Mouse (Mus musculus) monocyte, adult 2 months (primary cell): ENCODE results near the gene Thbs3.
"Not testable (repeated sequence)": the region's sequence is repeated elsewhere in the genome, so short reads cannot be mapped to it uniquely, and the experiment has no call there.

Experiments used
- DNase-seq, 2 experiments: peaks; one replicate each; pipeline ENCODE4 v3.0.0; 2022; ENCODE audit warnings: low spot score in 2 of 2, low read depth in 1 of 2

The Thbs3 gene

GRCm38 (mm10) chr3:89195979-89196877 lies 18.8 kb upstream of the Thbs3 start:
- peak; percentile 42 to 60 for DNase-seq

DNA sequence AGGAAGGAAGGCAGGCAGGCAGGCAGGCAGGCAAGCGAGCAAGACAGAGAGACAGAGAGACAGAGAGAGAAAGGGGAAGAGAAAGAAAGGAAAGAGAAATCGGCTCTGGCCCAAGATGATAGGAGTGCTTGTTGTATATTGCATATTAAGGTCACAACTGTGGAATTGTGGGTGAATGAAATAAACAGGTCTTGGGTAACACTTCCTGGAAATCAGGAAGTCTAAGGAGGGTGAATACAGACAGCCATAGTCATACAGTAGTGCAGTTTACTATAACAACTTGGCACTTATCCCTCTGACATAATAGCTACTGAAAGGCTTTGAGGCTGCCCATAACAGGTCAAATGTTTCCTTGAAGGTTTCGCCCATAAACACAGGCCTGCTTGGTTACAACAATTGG lies 15.1 kb upstream of the Thbs3 start:
- no peak for DNase-seq

DNA sequence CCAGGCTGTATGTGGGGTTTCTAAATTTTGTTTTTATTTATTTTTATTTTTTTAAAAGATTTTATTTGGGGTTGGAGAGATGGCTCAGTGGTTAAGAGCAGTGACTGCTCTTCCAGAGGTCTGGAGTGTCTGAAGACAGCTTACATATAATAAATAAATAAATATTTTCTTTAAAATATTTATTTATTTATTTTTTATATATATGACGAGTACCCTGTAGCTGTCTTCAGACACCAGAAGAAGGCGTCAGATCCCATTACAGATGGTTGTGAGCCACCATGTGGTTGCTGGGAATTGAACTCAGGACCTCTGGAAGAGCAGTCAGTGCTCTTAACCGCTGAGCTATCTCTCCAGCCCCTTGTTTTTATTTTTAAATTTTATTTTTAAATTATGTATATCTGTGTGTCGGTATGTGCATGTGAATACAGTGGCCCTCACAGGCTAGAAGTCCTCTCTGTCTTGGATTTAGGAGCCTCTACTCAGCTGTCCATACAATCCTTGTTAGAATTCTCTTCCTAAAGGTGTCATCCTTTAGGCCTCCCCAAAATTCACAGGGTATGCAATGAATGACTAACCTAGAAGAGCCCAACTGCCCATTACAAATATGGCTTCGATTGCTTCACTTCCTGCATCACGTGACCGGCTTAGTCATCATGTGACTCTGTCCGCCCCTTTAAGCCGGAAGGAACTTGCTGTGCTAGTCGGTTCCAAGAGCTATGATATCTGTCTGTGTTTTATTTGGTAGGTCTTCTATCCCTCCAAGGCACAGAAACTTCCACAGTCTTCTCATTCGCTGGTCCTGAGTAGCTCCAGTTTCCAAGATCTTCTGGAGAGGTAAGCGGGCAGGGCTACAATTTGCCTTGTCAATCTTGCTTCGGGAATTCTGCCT lies 12.5 kb upstream of the Thbs3 start, which contains the start of gene Gba:
TSS of gene Gba (plus strand) at position 676 of the 889 bp plus-strand sequence.
- DNase-seq = peak; percentile 57 to 77

- no peak for DNase-seq
Observed at GRCm38 (mm10) chr3:89203142-89203514, 11.9 kb upstream of the Thbs3 start.

GRCm38 (mm10) chr3:89206079-89206478 lies 8.9 kb upstream of the Thbs3 start:
- DNase-seq = no peak

- no peak for DNase-seq
Observed at GRCm38 (mm10) chr3:89206695-89207094, 8.3 kb upstream of the Thbs3 start.

GRCm38 (mm10) chr3:89208075-89208657 lies 6.8 kb upstream of the Thbs3 start:
- DNase-seq = no peak

GRCm38 (mm10) chr3:89208736-89209135 lies 6.2 kb upstream of the Thbs3 start:
- no peak for DNase-seq

DNA sequence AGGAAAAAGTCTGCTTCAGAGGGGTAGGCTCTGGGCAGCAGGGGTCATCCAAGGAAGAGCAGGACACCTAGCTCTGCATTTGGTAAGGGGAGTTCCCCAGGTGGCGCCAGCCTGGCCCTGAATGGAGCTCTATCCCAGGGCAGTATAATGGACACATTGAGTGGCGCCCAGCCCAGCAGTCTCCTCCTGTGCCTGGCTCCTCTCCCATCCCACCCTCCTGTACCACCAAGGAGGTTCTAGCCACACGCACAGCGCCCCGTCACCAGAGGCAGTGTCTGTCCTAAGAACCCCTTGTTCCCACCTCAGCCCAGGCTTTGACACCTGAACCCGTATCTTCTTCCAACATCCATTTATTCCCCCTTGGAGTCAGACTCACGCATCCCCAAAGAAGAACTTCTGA lies 5.2 kb upstream of the Thbs3 start:
- DNase-seq = no peak

GRCm38 (mm10) chr3:89210162-89210561 lies 4.8 kb upstream of the Thbs3 start:
- no peak for DNase-seq

DNA sequence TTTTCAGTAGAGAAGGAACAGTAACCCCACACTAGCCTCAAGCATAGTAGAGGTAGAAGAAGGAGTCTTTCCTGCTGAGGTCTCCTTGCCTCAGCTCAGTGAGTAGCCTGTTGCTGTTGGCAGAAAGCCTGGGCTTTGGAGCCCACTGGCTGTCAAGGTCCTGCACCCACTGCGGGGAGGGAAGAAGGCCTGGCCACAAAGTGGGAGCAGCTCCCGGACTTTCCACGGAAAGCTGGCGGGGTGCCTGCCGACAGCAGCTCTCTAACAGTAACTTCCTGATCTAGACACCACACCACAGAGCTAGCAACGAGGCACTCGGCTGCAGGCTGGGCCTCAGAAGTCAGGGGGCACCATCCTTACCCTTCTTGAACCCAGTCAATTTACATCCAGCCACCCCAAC lies 4.2 kb upstream of the Thbs3 start:
- no peak for DNase-seq

DNA sequence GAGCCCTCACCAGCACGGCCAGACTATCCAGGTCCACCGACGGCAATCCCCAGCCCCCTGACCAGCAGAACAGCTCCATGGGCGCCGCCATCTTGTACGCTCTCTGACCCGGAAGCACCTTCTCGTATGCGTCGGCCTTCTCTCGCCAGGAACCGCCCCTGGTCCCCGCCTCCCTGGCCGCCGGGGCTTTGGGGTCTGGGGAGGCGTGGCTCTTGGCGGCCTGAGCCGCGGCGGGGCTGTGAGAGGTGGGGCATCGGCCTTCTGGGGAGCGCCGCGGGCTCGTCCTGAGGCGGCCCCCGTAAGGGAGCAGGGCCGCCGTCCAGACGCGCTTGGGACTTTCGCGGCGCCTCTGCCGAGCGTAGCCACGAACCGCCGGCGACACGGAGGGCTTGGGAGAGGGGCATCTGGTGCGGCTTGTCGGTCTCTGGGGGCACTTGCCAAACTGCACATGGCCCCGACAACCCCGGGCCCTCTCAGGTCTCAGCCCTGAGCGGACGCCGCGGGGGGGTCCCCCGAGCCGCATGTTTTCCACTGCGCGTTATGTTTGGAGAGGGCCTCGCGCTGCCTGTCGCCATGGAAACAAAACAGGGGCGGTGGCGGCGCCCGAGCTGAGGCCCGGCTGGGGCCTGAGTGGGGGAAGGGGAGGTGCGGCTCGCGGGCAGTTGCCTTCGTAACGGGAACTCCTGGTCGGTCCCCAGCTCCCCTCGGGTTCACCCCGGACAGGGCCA lies 1.0 kb upstream of the Thbs3 start:
- peak; percentile 83 to 92 for DNase-seq

- peak in 1 of 2 experiments; percentile 69 for DNase-seq
Observed at GRCm38 (mm10) chr3:89215853-89216252, 873 bp downstream of the Thbs3 start.

GRCm38 (mm10) chr3:89216407-89216806 lies 1.4 kb downstream of the Thbs3 start:
- not testable (repeated sequence) for DNase-seq

DNA sequence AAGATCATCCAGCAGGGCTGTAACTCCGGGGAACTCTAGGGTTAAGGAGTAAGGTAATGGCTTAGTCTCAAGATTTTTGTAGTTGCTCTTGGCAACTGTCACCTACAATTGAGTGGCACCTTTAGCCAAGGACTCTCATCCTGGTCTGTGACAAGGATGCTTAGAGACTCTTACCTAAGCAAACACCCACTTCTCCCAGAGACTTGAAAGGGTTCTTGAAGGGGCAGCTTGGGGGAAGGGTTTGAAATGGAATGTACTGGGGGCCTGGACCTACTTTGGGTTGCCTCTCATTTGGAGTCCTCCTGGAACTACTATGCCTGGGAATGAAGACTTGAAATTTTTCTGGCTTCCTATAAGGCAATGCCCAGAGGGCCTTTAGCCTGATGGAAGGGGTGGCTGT lies 3.3 kb downstream of the Thbs3 start:
- DNase-seq = no peak

GRCm38 (mm10) chr3:89219546-89219945 lies 4.6 kb downstream of the Thbs3 start:
- no peak for DNase-seq

GRCm38 (mm10) chr3:89221167-89221566 lies 6.2 kb downstream of the Thbs3 start:
- DNase-seq = no peak

GRCm38 (mm10) chr3:89224796-89225195 lies 9.8 kb downstream of the Thbs3 start:
- DNase-seq = no peak

DNA sequence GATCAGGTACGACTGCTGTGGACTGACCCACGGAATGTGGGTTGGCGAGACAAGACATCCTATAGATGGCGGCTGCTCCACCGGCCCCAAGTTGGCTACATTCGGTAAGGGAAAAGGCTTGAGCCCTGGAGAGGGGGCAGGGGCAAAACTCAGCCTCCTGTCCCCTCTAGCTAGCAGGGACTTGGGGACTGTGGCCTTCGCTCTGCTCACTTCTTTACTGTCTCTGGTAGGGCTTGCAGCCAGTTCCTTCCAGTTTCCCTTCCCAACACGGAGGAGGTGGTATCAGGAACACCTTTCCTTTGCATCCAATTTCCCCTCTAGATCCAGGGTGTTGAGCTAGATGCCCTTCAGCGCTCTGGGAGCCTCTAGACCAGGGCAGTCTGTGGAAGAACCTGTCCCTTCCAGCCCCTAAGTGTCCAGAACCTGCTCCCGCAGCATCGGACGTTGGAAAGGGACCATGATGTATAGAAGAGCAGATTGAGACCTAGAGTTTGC lies 10.4 kb downstream of the Thbs3 start:
- DNase-seq = no peak

DNA sequence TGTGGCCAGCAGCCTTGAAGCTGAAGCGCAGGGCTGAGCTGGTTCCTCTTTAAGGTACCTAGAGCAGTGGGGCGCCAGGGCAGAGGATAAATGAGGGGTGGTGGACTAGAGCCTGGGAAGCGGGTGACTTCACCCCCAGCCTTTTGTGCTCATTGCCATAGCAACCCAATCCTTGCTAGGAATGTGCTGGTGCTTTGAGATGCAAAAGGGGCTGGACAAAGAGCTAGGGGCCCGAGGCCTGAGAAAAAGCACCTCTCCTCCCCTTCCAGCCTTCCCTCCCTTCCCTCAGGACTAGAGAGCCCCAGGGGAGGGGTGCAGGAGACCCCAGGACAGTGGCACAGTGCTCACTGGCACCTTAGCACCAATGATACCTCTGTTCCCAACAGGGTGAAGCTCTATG lies 10.9 kb downstream of the Thbs3 start:
- DNase-seq = no peak

GRCm38 (mm10) chr3:89226361-89226760 lies 11.4 kb downstream of the Thbs3 start:
- no peak for DNase-seq
